Mouse (Mus musculus) lung, postnatal 10 days (tissue): ENCODE measurements around the gene Card14.
"Not testable (repeated sequence)": the region's sequence is repeated elsewhere in the genome, so short reads cannot be mapped to it uniquely, and the experiment has no call there.

Experiments used
- DNase-seq: peaks from one replicate; pipeline ENCODE4 v3.0.0; 2021

Card14 gene

GRCm38 (mm10) chr11:119362769-119363533 is 55.4 kb downstream of the Card14 start:
- no peak for DNase-seq

DNA sequence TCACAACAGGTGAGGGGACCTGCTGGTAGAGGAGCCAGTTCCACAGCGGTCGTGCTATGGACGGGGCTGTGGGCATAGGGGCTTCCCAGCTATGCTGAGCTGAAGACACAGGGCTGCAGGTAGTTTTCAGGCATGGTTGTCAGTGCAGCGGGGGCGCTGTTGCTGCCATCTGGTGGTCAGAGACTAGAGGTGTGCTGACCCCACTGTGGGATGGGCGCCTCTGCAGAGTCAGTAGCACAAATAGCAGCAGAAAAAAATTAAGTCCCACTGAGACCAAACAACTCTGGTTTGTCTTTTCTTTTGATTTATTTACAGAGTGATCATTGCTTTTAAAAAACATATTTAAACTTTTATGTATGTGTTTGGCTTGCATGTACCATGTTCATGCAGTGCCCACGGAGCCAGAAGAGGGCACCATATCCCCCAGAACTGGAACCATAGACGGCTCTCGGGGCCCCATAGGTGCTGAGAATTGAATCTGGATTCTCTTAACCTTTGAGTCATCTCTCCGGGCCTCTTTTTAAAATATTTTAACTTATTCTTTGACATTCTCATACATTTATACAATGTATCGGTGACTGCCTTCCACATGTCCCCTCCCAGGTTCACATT is 56.1 kb downstream of the Card14 start:
- DNase-seq = peak; percentile 78

DNA sequence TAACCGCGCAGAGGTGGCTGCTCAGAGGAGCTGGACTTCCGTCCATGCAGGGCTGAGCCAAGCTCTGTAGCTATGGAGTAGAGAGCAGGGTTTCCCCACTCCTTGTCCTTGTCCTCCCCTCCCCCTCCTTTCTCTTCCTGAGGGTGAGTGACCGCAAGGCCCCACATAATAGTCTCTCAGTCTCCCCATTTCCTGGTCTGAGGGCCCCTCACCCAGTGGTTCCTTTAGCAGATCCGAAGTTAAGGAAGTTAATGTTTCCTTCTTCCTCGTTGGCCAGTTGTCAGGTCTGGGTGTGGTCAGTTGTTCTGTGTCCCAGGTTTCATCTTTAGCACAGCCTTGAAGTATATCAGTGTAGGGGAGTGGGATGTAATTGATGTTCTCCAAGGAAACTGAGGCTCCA is 67.9 kb downstream of the Card14 start:
- DNase-seq = peak; percentile 48

DNA sequence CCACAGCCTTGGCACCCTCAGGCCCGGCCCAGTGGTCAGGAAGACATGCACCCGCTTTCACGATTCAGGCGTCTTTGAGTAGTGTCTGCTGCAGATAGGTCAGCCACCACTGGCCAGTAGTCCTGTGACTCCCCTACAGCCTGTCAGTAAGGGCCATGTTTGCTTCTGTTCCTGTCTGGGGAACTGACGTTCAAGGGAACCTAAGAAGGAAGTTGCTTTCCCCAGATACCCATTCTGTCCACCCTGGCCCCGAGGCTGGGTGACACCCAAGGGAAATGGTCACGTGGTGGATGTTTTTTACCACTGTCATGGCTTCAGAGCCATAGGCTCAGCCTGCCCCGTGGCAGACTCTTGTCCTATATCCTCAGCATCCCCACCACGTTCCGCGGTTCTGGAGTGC is 69.8 kb downstream of the Card14 start:
- no peak for DNase-seq

DNA sequence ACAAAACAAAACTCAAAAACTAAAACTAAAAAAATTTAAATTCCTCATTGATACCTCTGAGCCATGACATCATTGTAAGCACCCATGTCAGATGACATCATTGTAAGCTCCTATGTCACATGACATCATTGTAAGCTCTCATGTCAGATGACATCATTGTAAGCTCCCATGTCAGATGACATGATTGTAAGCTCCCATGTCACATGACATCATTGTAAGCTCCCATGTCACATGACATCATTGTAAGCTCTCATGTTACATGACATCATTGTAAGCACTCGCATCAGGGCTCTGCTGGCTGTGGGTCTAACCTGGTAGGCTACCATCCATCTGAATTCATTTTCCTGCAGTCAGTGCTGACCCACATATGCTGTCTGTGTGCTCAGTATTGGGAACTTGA is 71.0 kb downstream of the Card14 start:
- DNase-seq = no peak

GRCm38 (mm10) chr11:119381631-119382337 is 74.2 kb downstream of the Card14 start:
- no peak for DNase-seq

DNA sequence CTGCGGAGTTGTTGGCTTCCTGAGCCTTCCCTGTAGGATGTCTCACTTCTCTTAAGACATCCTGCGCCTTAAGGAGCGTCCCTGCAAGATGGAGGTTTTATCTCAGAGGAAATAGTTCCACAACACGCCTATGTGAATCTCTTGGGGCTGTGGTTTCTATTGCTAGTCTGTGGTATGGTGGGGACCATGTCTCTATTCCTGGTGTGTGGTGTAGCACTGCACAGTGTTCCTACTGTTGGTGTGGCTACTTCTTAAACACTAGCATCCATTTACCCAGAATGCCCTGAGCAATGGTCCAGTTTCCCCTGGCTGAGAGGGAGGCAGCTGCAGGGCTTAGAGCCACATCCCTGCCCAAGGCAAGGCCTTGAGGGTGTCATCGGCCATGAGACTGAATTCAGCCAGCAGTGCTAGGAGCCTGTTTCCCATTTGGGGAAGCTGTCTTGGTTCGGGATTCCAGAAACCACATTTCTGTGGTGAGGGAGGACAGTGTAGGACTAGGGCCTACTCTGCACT is 74.8 kb downstream of the Card14 start:
- DNase-seq = no peak

DNA sequence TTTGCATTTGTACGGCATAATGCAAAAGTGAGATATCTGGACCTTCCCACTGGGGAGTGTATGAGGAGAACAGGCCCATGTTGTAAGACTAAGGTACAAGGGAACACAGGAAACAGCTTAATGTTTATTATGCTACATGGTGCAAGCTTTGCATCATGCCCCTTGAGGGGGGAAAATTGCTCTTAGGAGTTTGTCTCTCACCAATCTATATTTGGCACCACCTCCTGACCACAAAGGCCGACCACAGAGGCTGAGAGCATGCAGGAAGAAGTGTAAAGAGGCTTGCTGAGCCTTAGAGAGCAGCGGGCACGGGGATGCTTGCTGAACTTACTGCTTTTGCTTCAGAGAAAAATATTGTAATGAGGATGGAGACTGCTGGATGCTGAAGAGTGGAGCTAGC is 77.3 kb downstream of the Card14 start:
- no peak for DNase-seq

DNA sequence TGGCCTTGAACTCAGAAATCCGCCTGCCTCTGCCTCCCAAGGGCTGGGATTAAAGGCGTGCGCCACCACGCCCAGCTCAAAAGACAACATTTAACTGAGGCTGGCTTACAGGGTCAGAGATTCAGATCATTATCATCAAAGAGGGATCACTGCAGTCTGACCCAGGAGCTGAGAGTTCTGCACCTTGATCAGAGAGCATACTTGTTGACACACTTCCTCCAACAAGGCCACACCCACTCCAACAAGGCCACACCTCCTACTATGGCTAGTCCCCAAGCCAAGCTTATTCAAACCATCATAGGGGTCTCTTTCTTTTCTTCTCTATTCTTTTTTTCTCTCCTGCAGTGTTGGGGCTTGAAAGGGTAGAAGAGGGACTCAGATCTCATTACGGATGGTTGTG is 78.7 kb downstream of the Card14 start:
- DNase-seq = no peak

DNA sequence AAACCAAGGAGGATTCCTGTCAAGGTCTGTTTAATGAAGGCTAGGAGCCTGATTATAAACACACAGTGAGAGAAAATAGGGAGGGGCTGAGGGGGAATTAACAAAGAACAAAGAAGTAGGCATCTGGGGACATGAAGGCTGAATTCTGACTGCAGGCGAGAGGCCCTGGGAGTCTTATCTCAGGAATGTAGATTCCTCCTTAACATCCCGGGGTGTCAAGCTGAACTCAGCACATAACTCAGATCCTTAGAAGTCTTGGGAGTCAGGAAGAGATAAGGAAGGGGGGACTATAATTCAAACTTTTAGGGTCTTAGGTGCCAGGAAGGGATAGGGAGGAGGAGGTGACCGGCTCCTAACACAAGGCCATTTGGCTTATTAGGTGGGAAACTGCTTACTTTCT is 79.7 kb downstream of the Card14 start:
- DNase-seq = not testable (repeated sequence)

DNA sequence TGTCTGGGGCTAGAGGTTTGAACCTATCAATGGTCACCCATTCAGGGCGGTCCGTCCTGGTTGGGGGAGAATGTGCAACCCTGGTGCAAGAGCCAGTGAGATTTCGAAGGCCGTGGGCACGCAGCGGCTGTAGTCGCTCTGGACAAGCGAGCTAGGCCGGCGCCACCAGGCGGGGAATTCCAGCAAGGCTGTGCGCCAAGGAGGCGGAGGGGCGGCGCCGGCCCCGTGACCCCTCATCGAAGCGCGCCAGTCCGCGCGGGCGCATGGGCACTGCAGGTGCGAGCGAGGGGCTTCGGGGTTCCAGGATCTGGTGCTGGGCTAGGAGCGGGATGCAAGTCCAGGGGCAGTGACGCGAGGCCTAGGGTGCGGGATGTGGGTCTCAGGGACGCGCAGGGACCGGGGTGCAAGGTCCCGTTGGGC is 82.3 kb downstream of the Card14 start:
- peak; percentile 90 for DNase-seq

GRCm38 (mm10) chr11:119390271-119391231 is 83.0 kb downstream of the Card14 start:
- DNase-seq = peak; percentile 83

DNA sequence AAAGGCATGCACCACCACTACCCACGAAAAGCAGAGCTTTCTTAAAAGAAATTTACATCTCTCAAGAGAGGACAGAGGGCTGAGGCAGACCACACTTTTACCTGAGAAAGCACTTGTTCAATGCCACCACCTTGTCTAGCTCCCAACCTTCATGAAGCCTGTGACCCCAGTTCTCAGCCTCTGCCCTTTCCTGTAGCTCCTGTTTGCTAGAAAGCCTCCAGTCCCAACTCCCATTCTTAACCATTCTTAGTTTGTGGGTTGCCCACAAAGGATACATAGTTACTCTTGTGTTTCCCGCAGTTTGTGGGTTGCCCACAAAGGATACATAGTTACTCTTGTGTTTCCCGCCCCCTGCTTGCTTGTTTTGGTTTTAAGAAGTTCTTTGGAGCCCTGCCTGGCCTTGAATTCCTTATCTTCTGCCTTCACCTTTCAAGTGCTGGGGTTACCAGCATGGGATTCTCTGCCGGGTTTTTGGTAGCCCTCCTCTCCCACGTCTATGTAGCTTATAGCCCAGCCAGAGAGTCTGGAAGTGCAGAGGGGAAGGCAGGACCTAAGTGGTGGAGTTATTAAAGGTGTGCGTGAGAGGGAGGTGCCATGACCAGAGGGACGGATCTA is 83.9 kb downstream of the Card14 start:
- DNase-seq = no peak

DNA sequence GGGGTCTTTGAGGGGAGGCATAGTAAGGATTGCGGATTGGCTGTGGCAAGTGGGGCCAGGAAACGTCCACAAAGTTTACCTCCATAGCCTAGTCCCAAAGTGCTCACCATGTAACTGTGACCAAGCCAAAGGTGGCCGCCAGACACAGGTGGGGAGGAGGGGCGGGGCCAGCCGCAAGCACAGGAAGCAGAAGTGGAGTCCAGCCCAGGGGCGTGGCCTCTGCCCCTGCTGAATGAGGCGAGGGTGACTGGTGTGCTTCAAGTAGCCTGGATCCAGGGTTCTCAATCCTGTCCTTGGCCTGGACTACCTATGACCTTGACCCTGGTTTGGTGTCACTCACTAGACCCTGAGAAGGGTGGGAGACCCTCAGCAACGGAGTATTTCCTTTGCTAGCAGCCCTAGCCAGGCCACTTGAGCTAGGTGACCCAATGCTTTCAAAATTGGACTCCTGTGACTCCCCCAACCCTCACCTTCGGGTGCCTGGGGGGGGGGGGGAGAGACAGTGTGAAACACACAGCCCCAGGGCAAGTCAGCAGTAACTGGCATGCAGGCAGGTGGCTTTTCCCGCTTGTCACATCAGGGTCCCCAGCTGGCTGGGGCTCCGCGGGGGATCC is 84.5 kb downstream of the Card14 start:
- peak; percentile 89 for DNase-seq

GRCm38 (mm10) chr11:119392800-119393482 is 85.4 kb downstream of the Card14 start, which contains the start of gene Rnf213:
TSS of gene Rnf213 (plus strand) at chr11:119393100.
- peak; percentile 85 for DNase-seq

- no peak for DNase-seq
Measured at GRCm38 (mm10) chr11:119393483-119393804, 85.9 kb downstream of the Card14 start.

GRCm38 (mm10) chr11:119394210-119394609 is 86.6 kb downstream of the Card14 start:
- DNase-seq = no peak
